Mouse (Mus musculus) ES-Bruce4 (cell line): ENCODE measurements around the gene Cdh13.

Experiments used
- CTCF ChIP-seq: IDR thresholded peaks from one replicate; pipeline ENCODE4 v1.8.1; 2011; ENCODE audit warnings: low read depth, low read length
- POLR2A ChIP-seq: IDR thresholded peaks from one replicate; pipeline ENCODE4 v1.8.1; 2011; ENCODE audit warnings: low read length; ENCODE audit not compliant: insufficient read depth

DNA sequence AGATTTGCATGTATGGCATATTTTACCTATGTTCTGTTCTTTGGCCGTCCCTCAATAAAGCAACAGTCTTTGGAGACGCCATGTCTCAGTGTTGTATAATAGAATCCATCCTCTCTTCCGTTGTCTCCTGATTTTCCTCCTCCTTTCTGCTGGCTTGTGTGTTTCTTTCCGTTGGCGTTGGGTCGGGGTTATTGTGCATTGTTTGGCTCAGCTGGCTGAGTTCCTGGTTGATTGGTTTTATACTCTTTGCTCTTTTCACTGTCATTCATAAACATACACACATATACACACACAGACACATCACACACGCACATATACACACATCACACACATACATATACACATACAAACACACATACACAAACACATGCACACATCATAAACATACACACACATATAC lies 470.6 kb downstream of the Cdh13 start:
- TF ChIP-seq CTCF (no peak), POLR2A (no peak)
